Mouse (Mus musculus) thymus, adult 2 months (tissue): ENCODE results near the gene Brcc3.

Experiments
- CTCF ChIP-seq: fragments of 200-500 bp; IDR thresholded peaks from 2 replicates; pipeline ENCODE4 v1.5.1; 2012; ENCODE audit warnings: mild to moderate bottlenecking, control low read depth, low read length, moderate library complexity, borderline replicate concordance; ENCODE audit not compliant: control insufficient read depth, poor library complexity, insufficient read depth; ENCODE audit errors: extremely low read depth
- POLR2A ChIP-seq: fragments of 200-500 bp; IDR thresholded peaks from 2 replicates; pipeline ENCODE4 v1.6.1; 2012; ENCODE audit warnings: mild to moderate bottlenecking, low read length, control low read depth, moderate library complexity; ENCODE audit not compliant: control insufficient read depth, poor library complexity, insufficient read depth; ENCODE audit errors: extremely low read depth

GRCm38 (mm10) chrX:75402668-75403067 lies 13.8 kb upstream of the Brcc3 start:
- TF ChIP-seq CTCF (no peak), POLR2A (no peak)
